Mouse (Mus musculus) megakaryocyte progenitor cell, adult 5-6 weeks (primary cell): Measurements from ENCODE around the gene Spata2l. TPM values are rescaled to one million over a fixed set of nuclear protein-coding genes. Genes with fewer than 3 reads are reported as not detected.

Source experiments
- ATAC-seq: replicated peaks from 2 replicates; pipeline ENCODE4 v1.8.0; 2016; ENCODE audit warnings: mild to moderate bottlenecking, moderate TSS enrichment, inconsistent platforms; ENCODE audit not compliant: poor library complexity
- total RNA-seq, 2 experiments: library from RNA; stranded (forward) in 1 of 2; stranded (reverse) in 1 of 2; fragments of 157-497, 149-512 nt in 1 of 2; fragments of 200-1000 nt in 1 of 2; gene quantifications; 2 replicates each; pipeline versions ENCODE4 v1.2.3 to v1.2.4; 2015 to 2017

Spata2l gene
- total RNA-seq, 2 experiments from 2014 or later = 1.7 TPM

GRCm38 (mm10) chr8:123203571-123203970 is 32.5 kb downstream of the Spata2l start:
- peak; percentile 32; the same call in 1 of the 2 replicates for ATAC-seq

GRCm38 (mm10) chr8:123202288-123202687 is 33.7 kb downstream of the Spata2l start:
- peak; percentile 75 for ATAC-seq

GRCm38 (mm10) chr8:123199864-123200263 is 36.2 kb downstream of the Spata2l start:
- ATAC-seq = no peak

GRCm38 (mm10) chr8:123197016-123197415 is 39.0 kb downstream of the Spata2l start:
- peak; percentile 69 for ATAC-seq

- ATAC-seq = no peak
Observed at GRCm38 (mm10) chr8:123193771-123194170, 42.3 kb downstream of the Spata2l start.

GRCm38 (mm10) chr8:123191908-123192307 is 44.1 kb downstream of the Spata2l start:
- no peak for ATAC-seq

- ATAC-seq = peak; percentile 96
Observed at GRCm38 (mm10) chr8:123190678-123191077, 45.4 kb downstream of the Spata2l start.

GRCm38 (mm10) chr8:123188841-123189240 is 47.2 kb downstream of the Spata2l start:
- ATAC-seq = no peak

GRCm38 (mm10) chr8:123188006-123188405 is 48.0 kb downstream of the Spata2l start:
- no peak for ATAC-seq

GRCm38 (mm10) chr8:123185566-123186409 is 50.2 kb downstream of the Spata2l start, which contains the start of gene Dpep1:
Dpep1 (plus strand) TSS chr8:123186242.
- no peak for ATAC-seq

- ATAC-seq = no peak
Observed at GRCm38 (mm10) chr8:123181391-123181790, 54.6 kb downstream of the Spata2l start.

Other genes starting within 250 kb of the Spata2l start
- gene Ankrd11, start 194.0 kb downstream of the Spata2l start, total RNA-seq (2015) = 76.4 and 79.6 TPM in 2 replicates
- gene Ankrd11, start 194.0 kb downstream of the Spata2l start, total RNA-seq (2017) = 69.2 and 72.6 TPM in 2 replicates
- 33.1 and 49.6 TPM in 2 replicates for gene Spg7, start 173.3 kb downstream of the Spata2l start, total RNA-seq (2015)
- gene Spg7, start 173.3 kb downstream of the Spata2l start, total RNA-seq (2017) = 61.1 and 74.1 TPM in 2 replicates
- gene Rpl13, start 133.9 kb downstream of the Spata2l start, total RNA-seq (2015) = 1,201 and 1,251 TPM in 2 replicates
- gene Rpl13, start 133.9 kb downstream of the Spata2l start, total RNA-seq (2017) = 3,072 and 3,507 TPM in 2 replicates
- not detected in 2 replicates for gene Cpne7, start 118.9 kb downstream of the Spata2l start, total RNA-seq (2015)
- not detected in 2 replicates for gene Cpne7, start 118.9 kb downstream of the Spata2l start, total RNA-seq (2017)
- not detected in 2 replicates for gene Sult5a1, start 77.9 kb downstream of the Spata2l start, total RNA-seq (2015)
- gene Sult5a1, start 77.9 kb downstream of the Spata2l start, total RNA-seq (2017) = not detected in 2 replicates
- not detected in 2 replicates for gene Dpep1, start 50.0 kb downstream of the Spata2l start, total RNA-seq (2015)
- gene Dpep1, start 50.0 kb downstream of the Spata2l start, total RNA-seq (2017) = not detected in 2 replicates
- 11.6 and 18.4 TPM in 2 replicates for gene Chmp1a, start 23.5 kb downstream of the Spata2l start, total RNA-seq (2015)
- gene Chmp1a, start 23.5 kb downstream of the Spata2l start, total RNA-seq (2017) = 24.5 and 26.7 TPM in 2 replicates
- 0.37 and 0.51 TPM in 2 replicates for gene Spata33, start 23.4 kb downstream of the Spata2l start, total RNA-seq (2015)
- gene Spata33, start 23.4 kb downstream of the Spata2l start, total RNA-seq (2017) = 1.9 and 5.0 TPM in 2 replicates
- gene Cdk10, start 11.4 kb downstream of the Spata2l start, total RNA-seq (2015) = 16.1 and 17.1 TPM in 2 replicates
- 34.9 and 38.6 TPM in 2 replicates for gene Cdk10, start 11.4 kb downstream of the Spata2l start, total RNA-seq (2017)
- 6.8 and 8.8 TPM in 2 replicates for gene Zfp276, start 18.0 kb upstream of the Spata2l start, total RNA-seq (2015)
- gene Zfp276, start 18.0 kb upstream of the Spata2l start, total RNA-seq (2017) = 5.8 and 13.2 TPM in 2 replicates
- gene Vps9d1, start 18.1 kb upstream of the Spata2l start, total RNA-seq (2015) = 7.6 and 10.2 TPM in 2 replicates
- gene Vps9d1, start 18.1 kb upstream of the Spata2l start, total RNA-seq (2017) = 10.3 and 16.2 TPM in 2 replicates
- gene Fanca, start 82.3 kb upstream of the Spata2l start, total RNA-seq (2015) = 38.1 and 41.3 TPM in 2 replicates
- 32.1 and 34.5 TPM in 2 replicates for gene Fanca, start 82.3 kb upstream of the Spata2l start, total RNA-seq (2017)
- gene Spire2, start 96.5 kb upstream of the Spata2l start, total RNA-seq (2015) = 0.07 TPM in 1 of 2 replicates, not detected in the other
- gene Spire2, start 96.5 kb upstream of the Spata2l start, total RNA-seq (2017) = 1.3 TPM in 1 of 2 replicates, not detected in the other
- gene Tcf25, start 137.5 kb upstream of the Spata2l start, total RNA-seq (2015) = 73.1 and 90.2 TPM in 2 replicates
- gene Tcf25, start 137.5 kb upstream of the Spata2l start, total RNA-seq (2017) = 89.8 and 94.1 TPM in 2 replicates
- not detected in 2 replicates for gene Mc1r, start 170.9 kb upstream of the Spata2l start, total RNA-seq (2015)
- 0.12 and 0.14 TPM in 2 replicates for gene Mc1r, start 170.9 kb upstream of the Spata2l start, total RNA-seq (2017)
- 0.15 TPM in 1 of 2 replicates, not detected in the other for gene Tubb3, start 175.2 kb upstream of the Spata2l start, total RNA-seq (2015)
- gene Tubb3, start 175.2 kb upstream of the Spata2l start, total RNA-seq (2017) = 0.17 TPM in 1 of 2 replicates, not detected in the other
- gene Def8, start 187.3 kb upstream of the Spata2l start, total RNA-seq (2015) = 30.0 and 33.6 TPM in 2 replicates
- 47.5 and 63.1 TPM in 2 replicates for gene Def8, start 187.3 kb upstream of the Spata2l start, total RNA-seq (2017)
- 12.1 and 16.1 TPM in 2 replicates for gene Afg3l1, start 241.7 kb upstream of the Spata2l start, total RNA-seq (2015)
- 20.9 and 21.9 TPM in 2 replicates for gene Afg3l1, start 241.7 kb upstream of the Spata2l start, total RNA-seq (2017)